In the genomic region with DNA sequence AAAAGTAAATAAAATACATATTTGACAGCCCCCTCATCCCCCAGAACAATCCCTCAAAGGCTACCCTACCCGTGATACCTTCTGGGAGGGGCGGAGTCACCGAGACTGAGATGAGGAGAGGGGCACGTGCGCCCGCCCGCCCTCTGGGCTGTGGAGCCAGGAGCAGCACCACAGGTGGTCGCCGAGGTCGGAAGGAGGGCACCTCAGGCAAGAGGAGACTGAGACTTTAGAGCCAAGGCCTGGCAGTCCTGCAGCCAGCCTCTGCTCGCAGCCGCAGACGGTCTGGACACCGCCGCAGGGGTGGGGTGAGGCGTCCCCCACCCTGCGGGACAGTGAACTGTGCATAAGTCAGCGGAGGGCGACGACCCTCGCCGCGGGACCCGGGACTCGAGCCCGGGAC, we compare ENCODE assay signal across 8 mouse cellular contexts. TPM values are rescaled to one million over a fixed set of nuclear protein-coding genes. Genes with fewer than 3 reads are reported as not detected.
DNase-seq lines count a peak whose midpoint lies in the region; ATAC-seq and TF ChIP-seq lines count a peak whose summit lies in the region.

No protein-coding gene starts in this region.

- peak overlapping the region; percentile 84 for H3K4me2 ChIP-seq in heart, embryonic 16.5 days (ENCODE audit: low read depth, low read length)
- peak overlapping the region; percentile 73 for H3K4me2 ChIP-seq in forebrain, embryonic 12.5 days

- H3K27ac ChIP-seq in heart, embryonic 16.5 days (ENCODE audit: low read length), result peak overlapping the region; percentile 84
- H3K27ac ChIP-seq in ES-E14 (ENCODE audit: insufficient read depth, low read depth, low read length, poor library complexity, severe bottlenecking) (no peak overlapping the region), macrophage (peak overlapping the region; percentile 82)
- H3K27ac ChIP-seq in forebrain, embryonic 12.5 days, result no peak overlapping the region

- ATAC-seq in heart, embryonic 16.5 days (replicated peaks; ENCODE audit: extremely low read depth, insufficient read depth, low FRiP score), result no peak
- ATAC-seq in forebrain, embryonic 12.5 days (ENCODE audit: low FRiP score), result no peak

- no peaks in the 10 kb centered on the region for H3K9me3 ChIP-seq in heart, embryonic 16.5 days (replicated peaks; ENCODE audit: control insufficient read depth, low read length)
- no peaks in the 10 kb centered on the region for H3K9me3 ChIP-seq in ES-E14 (ENCODE audit: control insufficient read depth, insufficient read depth, low read depth, low read length)
- H3K9me3 ChIP-seq in forebrain, embryonic 12.5 days, result no peaks in the 10 kb centered on the region

- 6% methylated on average over 26 of the region's 26 CpGs for WGBS in heart, embryonic 16.5 days
- WGBS in forebrain, embryonic 12.5 days, result under 1% methylated on average over 26 of the region's 26 CpGs
- WGBS in macrophage (ENCODE audit: missing documents), result 17% methylated on average over 26 of the region's 26 CpGs

- peak overlapping the region; percentile 87 for H3K4me3 ChIP-seq in heart, embryonic 16.5 days (ENCODE audit: low read length)
- H3K4me3 ChIP-seq in ES-E14 (ENCODE audit: insufficient read depth in 1 of 2, low read depth in 1 of 2, low read length in 2 of 2, poor library complexity in 1 of 2, severe bottlenecking in 1 of 2) (peak overlapping the region; percentile 44 to 85), macrophage (ENCODE audit: inconsistent target) (peak overlapping the region; percentile 86)
- H3K4me3 ChIP-seq in forebrain, embryonic 12.5 days (replicated peaks), result peak overlapping the region; percentile 44

- intact Hi-C loops in heart, postnatal 10 days (cut with DNase I), result no loop called here

- no peaks in the 10 kb centered on the region for H3K36me3 ChIP-seq in heart, embryonic 16.5 days (ENCODE audit: control insufficient read depth, insufficient read depth)
- H3K36me3 ChIP-seq in ES-E14 (ENCODE audit: control insufficient read depth, insufficient read depth, low read length, poor library complexity, severe bottlenecking) (peaks cover 10% of the 10 kb centered on the region; the same call in 1 of the 2 replicates), macrophage (ENCODE audit: inconsistent target) (no peaks in the 10 kb centered on the region)
- H3K36me3 ChIP-seq in forebrain, embryonic 12.5 days (replicated peaks), result no peaks in the 10 kb centered on the region

- peaks cover 45% of the 10 kb centered on the region for H3K4me1 ChIP-seq in heart, embryonic 16.5 days (ENCODE audit: control insufficient read depth, insufficient read depth, low read length)
- H3K4me1 ChIP-seq in ES-E14 (ENCODE audit: control insufficient read depth in 2 of 2, insufficient read depth in 2 of 2, low read length in 2 of 2, poor library complexity in 1 of 2), result peaks cover 7 to 48% of the 10 kb centered on the region in 2 experiments
- peaks cover 75% of the 10 kb centered on the region for H3K4me1 ChIP-seq in forebrain, embryonic 12.5 days

- peak overlapping the region; percentile 83 for H3K9ac ChIP-seq in heart, embryonic 16.5 days (ENCODE audit: low read length)
- H3K9ac ChIP-seq in ES-E14 (ENCODE audit: insufficient read depth, low read depth, low read length, poor library complexity, severe bottlenecking), result peak overlapping the region; percentile 27
- peak overlapping the region; percentile 25; the same call in 1 of the 2 replicates for H3K9ac ChIP-seq in forebrain, embryonic 12.5 days

- in situ Hi-C loops in ES-E14 (cut with MboI; ENCODE audit: low sequenced_read_pairs in 2 of 2, unreplicated experiment in 2 of 2), result no loop called here

- no peaks in the 10 kb centered on the region for H3K27me3 ChIP-seq in heart, embryonic 16.5 days (ENCODE audit: control insufficient read depth, insufficient read depth, low read length)
- peaks cover 66% of the 10 kb centered on the region for H3K27me3 ChIP-seq in forebrain, embryonic 12.5 days

- no peak for DNase-seq in heart, postnatal 10 days
- DNase-seq in ES-E14 (ENCODE audit: low read depth, low spot score), result no peak
- DNase-seq in frontal cortex, postnatal 36 days (ENCODE audit: low spot score in 2 of 2), result no peak
- no peak for DNase-seq in spleen, postnatal 14 days (ENCODE audit: low spot score in 2 of 2)
- no peak for DNase-seq in kidney, postnatal 14 days

- H3K79me2 ChIP-seq in macrophage (ENCODE audit: inconsistent target), result peaks cover 22% of the 10 kb centered on the region

TF ChIP-seq in ES-E14, 5 proteins besides CTCF, POLR2A, EP300 and RAD21:
- TF ChIP-seq MAFK (IDR thresholded peaks at IDR 0.05; ENCODE audit: insufficient read depth, low read depth, low read length) (no peak), HCFC1 (IDR thresholded peaks at IDR 0.05; ENCODE audit: borderline replicate concordance, insufficient read depth, low read length) (no peak), ZC3H11A (IDR thresholded peaks at IDR 0.05; ENCODE audit: borderline replicate concordance, low read depth, low read length) (no peak), ZNF384 (IDR thresholded peaks at IDR 0.05; ENCODE audit: low read depth, low read length) (no peak), CHD2 (IDR thresholded peaks at IDR 0.05; ENCODE audit: low read depth, low read length) (no peak)

RNA-seq across cellular contexts. Expression of a gene that starts 1.8 kb away (rescaled TPM):
- 33.6 and 34.3 TPM in 2 replicates for polyA plus RNA-seq in heart, embryonic 16.5 days (2015; fragmentation: Nextera tagmentation; extraction: Ambion mirVana)
- total RNA-seq in heart, postnatal 10 days (2021), result 10 to 100 TPM; 11.5 to 18.3 TPM
- 26.4 and 36.0 TPM in 2 replicates for total RNA-seq in ES-E14 (2012; rRNA removed)
- 8.2 and 9.8 TPM in 2 replicates for polyA plus RNA-seq in forebrain, embryonic 12.5 days (2016; fragmentation: Nextera tagmentation; extraction: Ambion mirVana)
- total RNA-seq in macrophage (2018; cell fraction: chromatin; rRNA removed), result 1,000 to 10,000 TPM in 1 of 26 experiments, 100 to 1,000 TPM in 25; 108 to 1,046 (median 613) TPM
- 100 to 1,000 TPM; 117 to 845 (median 491) TPM for total RNA-seq in macrophage (2018; cell fraction: cytosol; rRNA removed)
- 1,000 to 10,000 TPM in 14 of 26 experiments, 100 to 1,000 TPM in 12; 109 to 1,748 (median 1,022) TPM for total RNA-seq in macrophage (2018; cell fraction: nucleus; rRNA removed)
- 45.9 to 89.8 TPM (median 71.3 TPM) in 3 replicates for polyA plus RNA-seq in macrophage (2018)

RNA-seq across cellular contexts. Expression of a gene that starts 13.7 kb away (rescaled TPM):
- 27.5 and 30.0 TPM in 2 replicates for polyA plus RNA-seq in heart, embryonic 16.5 days (2015; fragmentation: Nextera tagmentation; extraction: Ambion mirVana)
- 10 to 100 TPM; 10.2 to 11.9 TPM for total RNA-seq in heart, postnatal 10 days (2021)
- 66.5 and 88.2 TPM in 2 replicates for total RNA-seq in ES-E14 (2012; rRNA removed)
- polyA plus RNA-seq in forebrain, embryonic 12.5 days (2016; fragmentation: Nextera tagmentation; extraction: Ambion mirVana), result 67.7 and 73.8 TPM in 2 replicates
- 10 to 100 TPM in 19 of 26 experiments, 1 to 10 TPM in 7; 5.1 to 30.1 (median 12.9) TPM for total RNA-seq in macrophage (2018; cell fraction: chromatin; rRNA removed)
- 1 to 10 TPM; 4.0 to 9.6 (median 7.0) TPM for total RNA-seq in macrophage (2018; cell fraction: cytosol; rRNA removed)
- total RNA-seq in macrophage (2018; cell fraction: nucleus; rRNA removed), result 10 to 100 TPM in 10 of 26 experiments, 1 to 10 TPM in 16; 4.9 to 32.4 (median 8.3) TPM
- 6.2 to 17.4 TPM (median 7.2 TPM) in 3 replicates for polyA plus RNA-seq in macrophage (2018)

RNA-seq across cellular contexts. Expression of a gene that starts 30.9 kb away (rescaled TPM):
- polyA plus RNA-seq in heart, embryonic 16.5 days (2015; fragmentation: Nextera tagmentation; extraction: Ambion mirVana), result 286 and 289 TPM in 2 replicates
- total RNA-seq in heart, postnatal 10 days (2021), result 100 to 1,000 TPM; 163 to 175 TPM
- total RNA-seq in ES-E14 (2012; rRNA removed), result 219 and 244 TPM in 2 replicates
- 311 and 314 TPM in 2 replicates for polyA plus RNA-seq in forebrain, embryonic 12.5 days (2016; fragmentation: Nextera tagmentation; extraction: Ambion mirVana)
- 10 to 100 TPM in 23 of 26 experiments, 1 to 10 TPM in 3; 5.7 to 41.2 (median 21.0) TPM for total RNA-seq in macrophage (2018; cell fraction: chromatin; rRNA removed)
- 100 to 1,000 TPM in 1 of 26 experiments, 10 to 100 TPM in 25; 56.5 to 101 (median 78.3) TPM for total RNA-seq in macrophage (2018; cell fraction: cytosol; rRNA removed)
- 10 to 100 TPM; 14.0 to 62.1 (median 35.5) TPM for total RNA-seq in macrophage (2018; cell fraction: nucleus; rRNA removed)
- polyA plus RNA-seq in macrophage (2018), result 25.5 to 160 TPM (median 109 TPM) in 3 replicates

Comparison
In these comparisons a context has a peak if more than half of its experiments do, and no peak if none do; other contexts are left out.
1. H3K27ac ChIP-seq: peak in heart, embryonic 16.5 days (single experiment) and macrophage (single experiment); none in ES-E14 (single experiment) and forebrain, embryonic 12.5 days (single experiment).
2. H3K9ac ChIP-seq: peak in every context shown above with its lines; median percentile 83 in heart, embryonic 16.5 days; 27 in ES-E14; 25 in forebrain, embryonic 12.5 days.
3. Peak in every context shown above with its lines, with median percentiles within 50 percentile points of each other: H3K4me3 ChIP-seq.